Mouse (Mus musculus): ENCODE data around the gene Hes5. TPM values are rescaled to one million over a fixed set of nuclear protein-coding genes. Genes with fewer than 3 reads are reported as not detected.

Gene Hes5
- polyA plus RNA-seq, 1 experiment from 2014 or later, result 243 TPM

GRCm38 (mm10) chr4:154960021-154960689 lies 568 bp upstream of the Hes5 start:
- ATAC-seq, result no peak; the same call in 1 of the 2 replicates

GRCm38 (mm10) chr4:154961226-154961738 lies 559 bp downstream of the Hes5 start:
- H3K4me1 ChIP-seq, result peaks cover 84% of the 10 kb centered on the region
- no peaks in the 10 kb centered on the region for H3K9me3 ChIP-seq (replicated peaks)
- H3K9ac ChIP-seq, result peak overlapping the region; percentile 99
- peaks cover 10% of the 10 kb centered on the region for H3K36me3 ChIP-seq (ENCODE audit: poor library complexity, severe bottlenecking)
- ATAC-seq, result no peak
- peaks cover 6% of the 10 kb centered on the region for H3K27me3 ChIP-seq
- H3K4me3 ChIP-seq, result peak overlapping the region; percentile 91
- peak overlapping the region; percentile 87 for H3K4me2 ChIP-seq
- H3K27ac ChIP-seq, result peak overlapping the region; percentile 97
- WGBS, result under 1% methylated on average over 47 of the region's 47 CpGs

More at GRCm38 (mm10) chr4:154960021-154960689, 568 bp upstream of the Hes5 start:
- Histone ChIP-seq H3K4me2 (peak overlapping the region; percentile 87), H3K27ac (peak overlapping the region; percentile 97), H3K9ac (peak overlapping the region; percentile 99), H3K9me3 (replicated peaks) (no peaks in the 10 kb centered on the region), H3K36me3 (ENCODE audit: poor library complexity, severe bottlenecking) (peaks cover 7% of the 10 kb centered on the region), H3K27me3 (peaks cover 6% of the 10 kb centered on the region), H3K4me1 (peaks cover 73% of the 10 kb centered on the region), H3K4me3 (peak overlapping the region; percentile 91)
- WGBS, result 5% methylated on average over 20 of the region's 20 CpGs

GRCm38 (mm10) chr4:154961911-154962310 lies 1.2 kb downstream of the Hes5 start:
- Histone ChIP-seq H3K27me3 (peaks cover 6% of the 10 kb centered on the region), H3K4me3 (peak overlapping the region; percentile 91), H3K9me3 (replicated peaks) (no peaks in the 10 kb centered on the region), H3K4me1 (peaks cover 85% of the 10 kb centered on the region), H3K4me2 (peak overlapping the region; percentile 87), H3K36me3 (ENCODE audit: poor library complexity, severe bottlenecking) (peaks cover 15% of the 10 kb centered on the region), H3K27ac (peak overlapping the region; percentile 97), H3K9ac (peak overlapping the region; percentile 99)
- ATAC-seq, result no peak
- 4% methylated on average over 13 of the region's 13 CpGs for WGBS

GRCm38 (mm10) chr4:154962683-154963082 lies 2.0 kb downstream of the Hes5 start:
- H3K9me3 ChIP-seq (replicated peaks), result no peaks in the 10 kb centered on the region
- no peak for ATAC-seq
- peaks cover 78% of the 10 kb centered on the region for H3K4me1 ChIP-seq
- peaks cover 6% of the 10 kb centered on the region for H3K27me3 ChIP-seq
- H3K4me2 ChIP-seq, result peak overlapping the region; percentile 87
- H3K4me3 ChIP-seq, result peak overlapping the region; percentile 91
- H3K9ac ChIP-seq, result peak overlapping the region; percentile 99
- 22% methylated on average over 7 of the region's 7 CpGs for WGBS
- H3K36me3 ChIP-seq (ENCODE audit: poor library complexity, severe bottlenecking), result peaks cover 15% of the 10 kb centered on the region
- peak overlapping the region; percentile 97 for H3K27ac ChIP-seq

GRCm38 (mm10) chr4:154963190-154963836 lies 2.6 kb downstream of the Hes5 start:
- H3K27ac ChIP-seq, result peak overlapping the region; percentile 97
- peak overlapping the region; percentile 99 for H3K9ac ChIP-seq
- ATAC-seq, result peak; percentile 3; the same call in 1 of the 2 replicates
- peaks cover 6% of the 10 kb centered on the region for H3K27me3 ChIP-seq
- H3K4me1 ChIP-seq, result peaks cover 71% of the 10 kb centered on the region
- 6% methylated on average over 11 of the region's 11 CpGs for WGBS
- H3K4me3 ChIP-seq, result peak overlapping the region; percentile 91
- H3K4me2 ChIP-seq, result peak overlapping the region; percentile 87
- H3K36me3 ChIP-seq (ENCODE audit: poor library complexity, severe bottlenecking), result peaks cover 18% of the 10 kb centered on the region
- no peaks in the 10 kb centered on the region for H3K9me3 ChIP-seq (replicated peaks)

GRCm38 (mm10) chr4:154963901-154964580 lies 3.3 kb downstream of the Hes5 start, which contains the start of gene Pank4:
Gene Pank4 (plus strand): TSS chr4:154964123.
- Histone ChIP-seq H3K27me3 (peaks cover 6% of the 10 kb centered on the region), H3K4me1 (peaks cover 64% of the 10 kb centered on the region), H3K4me3 (peak within 1 kb of the TSS; percentile 91), H3K9ac (peak within 1 kb of the TSS; percentile 99), H3K36me3 (ENCODE audit: poor library complexity, severe bottlenecking) (peaks cover 21% of the 10 kb centered on the region), H3K9me3 (replicated peaks) (no peaks in the 10 kb centered on the region), H3K4me2 (peak within 1 kb of the TSS; percentile 87), H3K27ac (peak within 1 kb of the TSS; percentile 97)
- under 1% methylated on average over 61 of the region's 66 CpGs for WGBS
- ATAC-seq, result peak; percentile 92

GRCm38 (mm10) chr4:154964581-154965235 lies 4.0 kb downstream of the Hes5 start:
- H3K27me3 ChIP-seq, result no peaks in the 10 kb centered on the region; the same call in 1 of the 2 replicates
- no peaks in the 10 kb centered on the region for H3K9me3 ChIP-seq (replicated peaks)
- peak overlapping the region; percentile 97 for H3K27ac ChIP-seq
- peaks cover 27% of the 10 kb centered on the region for H3K36me3 ChIP-seq (ENCODE audit: poor library complexity, severe bottlenecking)
- no peak for ATAC-seq
- H3K4me2 ChIP-seq, result peak overlapping the region; percentile 87
- under 1% methylated on average over 36 of the region's 36 CpGs for WGBS
- H3K9ac ChIP-seq, result peak overlapping the region; percentile 99
- peak overlapping the region; percentile 91 for H3K4me3 ChIP-seq
- peaks cover 57% of the 10 kb centered on the region for H3K4me1 ChIP-seq

- peak overlapping the region; percentile 91 for H3K4me3 ChIP-seq
- no peak for ATAC-seq
These were observed 5.1 kb downstream of the Hes5 start for GRCm38 (mm10) chr4:154965856-154966255.

GRCm38 (mm10) chr4:154967173-154967572 lies 6.5 kb downstream of the Hes5 start:
- Histone ChIP-seq H3K27me3 (no peaks in the 10 kb centered on the region), H3K4me1 (peaks cover 36% of the 10 kb centered on the region), H3K9me3 (replicated peaks) (no peaks in the 10 kb centered on the region), H3K4me2 (no peak overlapping the region), H3K27ac (no peak overlapping the region), H3K4me3 (no peak overlapping the region), H3K9ac (no peak overlapping the region), H3K36me3 (ENCODE audit: poor library complexity, severe bottlenecking) (peaks cover 47% of the 10 kb centered on the region)
- 41% methylated on average over 5 of the region's 5 CpGs for WGBS
- ATAC-seq, result no peak

More at GRCm38 (mm10) chr4:154965856-154966255, 5.1 kb downstream of the Hes5 start:
- Histone ChIP-seq H3K4me1 (peaks cover 49% of the 10 kb centered on the region), H3K4me2 (peak overlapping the region; percentile 87), H3K27ac (peak overlapping the region; percentile 25; the same call in 1 of the 2 replicates), H3K9me3 (replicated peaks) (no peaks in the 10 kb centered on the region), H3K27me3 (no peaks in the 10 kb centered on the region), H3K36me3 (ENCODE audit: poor library complexity, severe bottlenecking) (peaks cover 39% of the 10 kb centered on the region), H3K9ac (peak overlapping the region; percentile 99)
- WGBS, result 58% methylated on average over 3 of the region's 3 CpGs

- no peak overlapping the region for H3K9ac ChIP-seq
- H3K27ac ChIP-seq, result no peak overlapping the region
- H3K9me3 ChIP-seq (replicated peaks), result no peaks in the 10 kb centered on the region
- H3K4me1 ChIP-seq, result no peaks in the 10 kb centered on the region; the same call in 1 of the 2 replicates
- ATAC-seq, result no peak
- peaks cover 90% of the 10 kb centered on the region for H3K36me3 ChIP-seq (ENCODE audit: poor library complexity, severe bottlenecking)
- no peak overlapping the region for H3K4me2 ChIP-seq
- no peak overlapping the region for H3K4me3 ChIP-seq
- no peaks in the 10 kb centered on the region for H3K27me3 ChIP-seq
- WGBS, result 95% methylated on average over 12 of the region's 12 CpGs
These were observed 11.8 kb downstream of the Hes5 start for GRCm38 (mm10) chr4:154972546-154972945.

GRCm38 (mm10) chr4:154974163-154974611 lies 13.5 kb downstream of the Hes5 start:
- peaks cover 100% of the 10 kb centered on the region for H3K36me3 ChIP-seq (ENCODE audit: poor library complexity, severe bottlenecking)

More at GRCm38 (mm10) chr4:154974163-154974611, 13.5 kb downstream of the Hes5 start:
- Histone ChIP-seq H3K9ac (no peak overlapping the region), H3K4me3 (no peak overlapping the region), H3K4me1 (no peaks in the 10 kb centered on the region), H3K9me3 (replicated peaks) (no peaks in the 10 kb centered on the region), H3K27me3 (no peaks in the 10 kb centered on the region), H3K4me2 (no peak overlapping the region), H3K27ac (no peak overlapping the region)
- ATAC-seq, result no peak
- 88% methylated on average over 11 of the region's 11 CpGs for WGBS
